Mouse (Mus musculus): ENCODE measurements around the gene Hmga1. TPM values are rescaled to one million over a fixed set of nuclear protein-coding genes. Genes with fewer than 3 reads are reported as not detected.

Gene Hmga1
- total RNA-seq, 2 experiments from 2014 or later = 42.5 to 47.3 TPM

DNA sequence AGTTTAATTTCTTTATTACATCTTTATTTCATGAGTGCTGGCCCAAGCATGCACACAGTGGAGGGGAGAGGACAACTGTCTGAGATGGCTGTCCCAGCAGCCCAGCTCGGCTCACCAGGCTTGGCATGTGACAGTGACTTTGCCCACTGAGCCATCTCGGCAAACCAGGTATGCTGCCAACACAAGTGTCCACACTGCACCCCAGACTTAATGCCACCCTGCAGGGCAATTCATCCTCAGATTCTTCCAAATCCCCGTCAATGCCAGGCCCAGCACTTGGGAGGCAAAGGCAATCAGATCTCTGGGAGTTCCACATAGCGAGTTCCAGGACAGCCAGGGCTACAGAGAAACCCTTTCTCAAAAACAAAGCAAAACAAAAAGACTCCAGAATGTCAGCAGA lies 56.7 kb downstream of the Hmga1 start:
- intact Hi-C loops (cut with DNase I) = no loop called here
- DNase-seq = no peak

Other genes starting within 250 kb of the Hmga1 start
- gene Grm4, start 35.1 kb upstream of the Hmga1 start, total RNA-seq (2021) = under 1 TPM in 1 of 2 experiments, not detected in 1; 0.20 TPM
- 10 to 100 TPM; 10.2 to 11.2 TPM for gene AI413582, start 9.3 kb downstream of the Hmga1 start, total RNA-seq (2021)
- gene Nudt3, start 67.0 kb downstream of the Hmga1 start, total RNA-seq (2021) = 100 to 1,000 TPM; 380 to 410 TPM
- gene RPS10-NUDT3, start 78.7 kb downstream of the Hmga1 start, total RNA-seq (2021) = 1 to 10 TPM in 1 of 2 experiments, not detected in 1; 1.0 TPM
- 100 to 1,000 TPM; 713 to 733 TPM for gene Rps10, start 80.2 kb downstream of the Hmga1 start, total RNA-seq (2021)
- under 1 TPM; 0.05 to 0.20 TPM for gene Pacsin1, start 99.0 kb downstream of the Hmga1 start, total RNA-seq (2021)
- gene Spdef, start 172.5 kb downstream of the Hmga1 start, total RNA-seq (2021) = under 1 TPM in 1 of 2 experiments, not detected in 1; 0.29 TPM

Measured in heart, postnatal 10 days (tissue).